Comparison of ENCODE assay signal across 9 mouse cellular contexts in the genomic region with DNA sequence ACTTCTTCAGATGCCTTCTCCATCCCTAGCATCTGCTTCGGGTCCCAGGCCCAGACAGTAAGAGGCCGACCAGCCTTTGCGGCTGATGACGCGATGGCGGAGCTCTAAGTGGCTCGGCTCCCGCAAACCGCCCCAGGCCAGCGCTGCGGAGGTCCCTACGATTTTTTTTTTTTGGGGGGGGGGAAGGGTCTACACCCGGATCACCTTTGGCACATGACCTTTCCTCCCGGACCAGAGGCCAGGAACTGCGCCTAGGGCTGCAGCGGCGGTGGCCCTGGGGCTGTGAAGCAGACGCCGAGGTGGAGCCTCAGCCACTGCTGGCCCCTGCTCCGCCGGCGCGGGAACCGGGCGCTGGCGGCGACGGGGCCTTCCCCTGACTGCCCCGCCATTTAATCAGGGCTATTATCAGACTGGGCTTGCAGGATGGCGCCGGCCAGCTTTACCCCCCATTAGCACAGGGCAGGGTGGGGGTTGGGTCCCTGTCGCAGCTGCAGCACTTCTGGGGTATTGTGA. TPM values are rescaled to one million over a fixed set of nuclear protein-coding genes. Genes with fewer than 3 reads are reported as not detected.
A peak's percentile ranks its signal among the peaks of the same experiment; 100 is the strongest.
DNase-seq lines count a peak whose midpoint lies in the region; ATAC-seq lines count a peak whose summit lies in the region.
"Had no signal": no experiment of that assay in that cellular context is flagged by ENCODE, and none has a peak within 500 bp of the region (broad histone marks: within the 10 kb centered on the region; RNA-seq: fewer than 3 reads in every experiment).

No protein-coding gene starts in this region.

- intact Hi-C loops in heart, postnatal 14 days (cut with DNase I) = no loop called here

- peaks cover 31% of the 10 kb centered on the region for H3K4me1 ChIP-seq in midbrain, embryonic 10.5 days

- no peaks in the 10 kb centered on the region for H3K36me3 ChIP-seq in midbrain, embryonic 10.5 days

- under 1% methylated on average over 32 of the region's 32 CpGs for WGBS in midbrain, embryonic 10.5 days

- H3K27me3 ChIP-seq in midbrain, embryonic 10.5 days (ENCODE audit: low read depth, poor library complexity, severe bottlenecking) = peaks cover 78% of the 10 kb centered on the region

- no peak overlapping the region; the same call in 1 of the 2 replicates for H3K27ac ChIP-seq in midbrain, embryonic 10.5 days (replicated peaks)

- H3K4me3 ChIP-seq in midbrain, embryonic 10.5 days = peak overlapping the region; percentile 60

- DNase-seq in adrenal gland, postnatal 14 days = peak; percentile 31
- no peak for DNase-seq in adrenal gland, postnatal 4 days (ENCODE audit: low spot score in 2 of 2)
- peak; percentile 45 to 49 for DNase-seq in heart, postnatal 14 days
- DNase-seq in midbrain, embryonic 10.5 days (ENCODE audit: low spot score) = peak; percentile 72
- DNase-seq in thymus, postnatal 0 days (ENCODE audit: low spot score) = no peak
- DNase-seq in ovary, postnatal 14 days (ENCODE audit: low spot score) = no peak

- ATAC-seq in common myeloid progenitor, adult 5-6 weeks (replicated peaks; ENCODE audit: low read depth, poor library complexity, severe bottlenecking) = peak; percentile 50
- no peak for ATAC-seq in inflammation-experienced regulatory T-cells, adult 6 months

- no peaks in the 10 kb centered on the region for H3K9me3 ChIP-seq in midbrain, embryonic 10.5 days (replicated peaks)

RNA-seq across cellular contexts. Expression of a gene that starts 6.9 kb away (rescaled TPM):
- total RNA-seq in adrenal gland, postnatal 14 days (2021) = 20.5 and 21.2 TPM in 2 replicates
- total RNA-seq in adrenal gland, postnatal 4 days (2021) = 10 to 100 TPM; 27.4 to 27.7 TPM
- total RNA-seq in common myeloid progenitor, adult 5-6 weeks (2017) = not detected in 2 replicates
- total RNA-seq in heart, postnatal 14 days (2021) = 100 to 1,000 TPM; 115 to 118 TPM
- 0.06 and 0.39 TPM in 2 replicates for polyA plus RNA-seq in midbrain, embryonic 10.5 days (2016; fragmentation: Nextera tagmentation; extraction: Ambion mirVana)
- not detected in 2 replicates for polyA plus RNA-seq in thymus, postnatal 0 days (2015; fragmentation: Nextera tagmentation; extraction: Ambion mirVana)
- polyA plus RNA-seq in inflammation-experienced regulatory T-cells, adult 6 months (2017; shearing (Covaris generic)) = not detected
- polyA plus RNA-seq: cortical plate, adult 2 months had no signal

Comparison
In these comparisons a context has a peak if more than half of its experiments do, and no peak if none do; other contexts are left out.
1. DNase-seq: peak in adrenal gland, postnatal 14 days (single experiment), heart, postnatal 14 days (2 of 2) and midbrain, embryonic 10.5 days (single experiment); none in adrenal gland, postnatal 4 days (0 of 2), thymus, postnatal 0 days (single experiment) and ovary, postnatal 14 days (single experiment).
2. RNA of a gene that starts 6.9 kb away (total RNA-seq): 115 to 118 TPM in heart, postnatal 14 days, 27.4 to 27.7 TPM in adrenal gland, postnatal 4 days and 20.5 to 21.2 TPM in adrenal gland, postnatal 14 days; not detected in common myeloid progenitor, adult 5-6 weeks; every median in the first group is over 10 times any median in the second.